ENCODE assay signal across 11 mouse cellular contexts in genomic region chr4:124765802-124766565, GRCm38 (mm10). TPM values are rescaled to one million over a fixed set of nuclear protein-coding genes. Genes with fewer than 3 reads are reported as not detected.
DNase-seq lines count a peak whose midpoint lies in the region; ATAC-seq and TF ChIP-seq lines count a peak whose summit lies in the region.
"Had no signal": no experiment of that assay in that cellular context is flagged by ENCODE, and none has a peak within 500 bp of the region (broad histone marks: within the 10 kb centered on the region; RNA-seq: fewer than 3 reads in every experiment).

No protein-coding gene starts in this region.

- ATAC-seq in liver, embryonic 11.5 days (replicated peaks; ENCODE audit: low FRiP score) = no peak
- ATAC-seq in granulocyte monocyte progenitor cell, adult 5-6 weeks (replicated peaks; ENCODE audit: poor library complexity, severe bottlenecking) = no peak

- DNase-seq in gastrocnemius, adult 2 months = no peak
- DNase-seq in gastrocnemius, postnatal 10 days = no peak
- DNase-seq in left cerebral cortex, postnatal 25 days (ENCODE audit: low spot score in 2 of 2) = peak; percentile 42 to 61
- no peak for DNase-seq in left cerebral cortex, adult 11 months (ENCODE audit: low spot score)
- DNase-seq in adipocyte (ENCODE audit: low spot score) = peak; percentile 43
- DNase-seq in liver, embryonic 11.5 days (ENCODE audit: low spot score) = no peak
- DNase-seq in embryo, embryonic 11 days = no peak
- DNase-seq: lung, embryonic 14.5 days; spleen, adult 18-20 months had no signal

- H3K4me2 ChIP-seq in liver, embryonic 11.5 days = peak overlapping the region; percentile 4; the same call in 1 of the 2 replicates
- H3K4me2 ChIP-seq: hindbrain, embryonic 13.5 days; lung, embryonic 14.5 days had no signal

- no peak for TF ChIP-seq CTCF in gastrocnemius, adult 2 months (IDR thresholded peaks at IDR 0.05)

- no peaks in the 10 kb centered on the region for H3K9me3 ChIP-seq in liver, embryonic 11.5 days (ENCODE audit: control insufficient read depth, low read length)
- H3K9me3 ChIP-seq: hindbrain, embryonic 13.5 days had no signal

- no peak overlapping the region for H3K9ac ChIP-seq in liver, embryonic 11.5 days (ENCODE audit: low read depth, low read length)
- H3K9ac ChIP-seq: hindbrain, embryonic 13.5 days; lung, embryonic 14.5 days had no signal

- 69% methylated on average over 23 of the region's 23 CpGs for WGBS in liver, embryonic 11.5 days

- H3K36me3 ChIP-seq in liver, embryonic 11.5 days (ENCODE audit: control insufficient read depth, insufficient read depth, low read length) = 0 out of 2 replicates have a peak, but pooled peaks cover 5% of the 10 kb centered on the region
- H3K36me3 ChIP-seq: hindbrain, embryonic 13.5 days had no signal

- intact Hi-C loops in gastrocnemius, adult 2 months (cut with DNase I) = no loop called here
- intact Hi-C loops in left cerebral cortex, postnatal 25 days (cut with DNase I) = no loop called here

- peak overlapping the region; percentile 83 for H3K27ac ChIP-seq in gastrocnemius, adult 2 months
- H3K27ac ChIP-seq in liver, embryonic 11.5 days (ENCODE audit: low read depth, low read length) = no peak overlapping the region
- H3K27ac ChIP-seq: hindbrain, embryonic 13.5 days had no signal

- H3K4me1 ChIP-seq in liver, embryonic 11.5 days (replicated peaks; ENCODE audit: control insufficient read depth, insufficient read depth, low read length) = peaks cover 45% of the 10 kb centered on the region
- H3K4me1 ChIP-seq: hindbrain, embryonic 13.5 days had no signal

- peak overlapping the region; percentile 49 for H3K4me3 ChIP-seq in gastrocnemius, adult 2 months
- no peak overlapping the region for H3K4me3 ChIP-seq in liver, embryonic 11.5 days (ENCODE audit: low read depth, low read length)
- H3K4me3 ChIP-seq: hindbrain, embryonic 13.5 days had no signal

- no peaks in the 10 kb centered on the region for H3K27me3 ChIP-seq in liver, embryonic 11.5 days (replicated peaks; ENCODE audit: control insufficient read depth, insufficient read depth, low read length)
- H3K27me3 ChIP-seq: hindbrain, embryonic 13.5 days had no signal

RNA-seq across cellular contexts. Expression of gene Inpp5b, which starts 24.3 kb away (rescaled TPM):
- total RNA-seq in gastrocnemius, adult 2 months (2021) = 10 to 100 TPM in 1 of 2 experiments, 1 to 10 TPM in 1; 8.9 to 10.6 TPM
- total RNA-seq in gastrocnemius, postnatal 10 days (2021) = 10 to 100 TPM in 1 of 2 experiments, 1 to 10 TPM in 1; 9.0 to 14.5 TPM
- 10 to 100 TPM; 35.3 to 36.4 TPM for total RNA-seq in left cerebral cortex, postnatal 25 days (2021)
- 58.2 and 63.3 TPM in 2 replicates for polyA plus RNA-seq in liver, embryonic 11.5 days (2014; fragmentation: Nextera tagmentation; extraction: Ambion mirVana)
- 31.5 and 52.6 TPM in 2 replicates for total RNA-seq in granulocyte monocyte progenitor cell, adult 5-6 weeks (2014; fragmentation: Nextera tagmentation)
- total RNA-seq in granulocyte monocyte progenitor cell, adult 5-6 weeks (2017) = 21.1 and 24.6 TPM in 2 replicates

RNA-seq across cellular contexts. Expression of gene Mtf1, which starts 35.9 kb away (rescaled TPM):
- 10 to 100 TPM; 11.9 to 15.7 TPM for total RNA-seq in gastrocnemius, adult 2 months (2021)
- total RNA-seq in gastrocnemius, postnatal 10 days (2021) = 10 to 100 TPM in 1 of 2 experiments, 1 to 10 TPM in 1; 8.6 to 14.0 TPM
- total RNA-seq in left cerebral cortex, postnatal 25 days (2021) = 10 to 100 TPM; 25.2 to 29.7 TPM
- 21.2 and 24.2 TPM in 2 replicates for polyA plus RNA-seq in liver, embryonic 11.5 days (2014; fragmentation: Nextera tagmentation; extraction: Ambion mirVana)
- total RNA-seq in granulocyte monocyte progenitor cell, adult 5-6 weeks (2014; fragmentation: Nextera tagmentation) = 37.9 and 42.6 TPM in 2 replicates
- total RNA-seq in granulocyte monocyte progenitor cell, adult 5-6 weeks (2017) = 11.3 and 26.3 TPM in 2 replicates

RNA-seq across cellular contexts. Expression of gene Sf3a3, which starts 51.4 kb away (rescaled TPM):
- 10 to 100 TPM; 11.1 to 14.3 TPM for total RNA-seq in gastrocnemius, adult 2 months (2021)
- total RNA-seq in gastrocnemius, postnatal 10 days (2021) = 10 to 100 TPM; 24.2 to 25.2 TPM
- total RNA-seq in left cerebral cortex, postnatal 25 days (2021) = 10 to 100 TPM; 31.6 to 33.7 TPM
- polyA plus RNA-seq in liver, embryonic 11.5 days (2014; fragmentation: Nextera tagmentation; extraction: Ambion mirVana) = 172 and 182 TPM in 2 replicates
- 90.7 and 105 TPM in 2 replicates for total RNA-seq in granulocyte monocyte progenitor cell, adult 5-6 weeks (2014; fragmentation: Nextera tagmentation)
- 167 and 170 TPM in 2 replicates for total RNA-seq in granulocyte monocyte progenitor cell, adult 5-6 weeks (2017)

Comparison
In these comparisons a context has a peak if more than half of its experiments do, and no peak if none do; other contexts are left out.
1. DNase-seq: peak in left cerebral cortex, postnatal 25 days (2 of 2) and adipocyte (single experiment); none in gastrocnemius, adult 2 months (single experiment), gastrocnemius, postnatal 10 days (single experiment), left cerebral cortex, adult 11 months (single experiment), liver, embryonic 11.5 days (single experiment) and embryo, embryonic 11 days (single experiment).